Mouse (Mus musculus) thymus, adult 2 months (tissue): ENCODE measurements around the gene Snap47. TPM values are rescaled to one million over a fixed set of nuclear protein-coding genes. Genes with fewer than 3 reads are reported as not detected.
"Not testable (repeated sequence)": the region's sequence is repeated elsewhere in the genome, so short reads cannot be mapped to it uniquely, and the experiment has no call there.

Experiments used
- DNase-seq: peaks from one replicate; pipeline ENCODE4 v3.0.0; 2021
- H3K27ac ChIP-seq: fragments of 200-500 bp; 2 replicates; pipeline ENCODE4 v1.5.1; 2012; ENCODE audit warnings: low read length, control low read depth; ENCODE audit not compliant: control insufficient read depth, insufficient read depth
- H3K27me3 ChIP-seq: fragments of 200-500 bp; 2 replicates; pipeline ENCODE4 v1.6.1; 2012; ENCODE audit warnings: mild to moderate bottlenecking, low read length, moderate library complexity, mixed read lengths; ENCODE audit not compliant: control insufficient read depth, insufficient read depth
- H3K36me3 ChIP-seq: fragments of 200-500 bp; 2 replicates; pipeline ENCODE4 v1.6.1; 2012; ENCODE audit warnings: mild to moderate bottlenecking, low read length, moderate library complexity; ENCODE audit not compliant: control insufficient read depth, insufficient read depth
- H3K4me1 ChIP-seq: fragments of 200-500 bp; replicated peaks from 2 replicates; pipeline ENCODE4 v1.6.1; 2012; ENCODE audit warnings: low read length; ENCODE audit not compliant: control insufficient read depth, insufficient read depth
- H3K4me3 ChIP-seq: fragments of 200-500 bp; 2 replicates; pipeline ENCODE4 v1.5.1; 2012; ENCODE audit warnings: mild to moderate bottlenecking, low read length, control low read depth, moderate library complexity; ENCODE audit not compliant: control insufficient read depth, insufficient read depth
- CTCF ChIP-seq: fragments of 200-500 bp; IDR thresholded peaks from 2 replicates; pipeline ENCODE4 v1.5.1; 2012; ENCODE audit warnings: mild to moderate bottlenecking, control low read depth, low read length, moderate library complexity, borderline replicate concordance; ENCODE audit not compliant: control insufficient read depth, poor library complexity, insufficient read depth; ENCODE audit errors: extremely low read depth
- POLR2A ChIP-seq: fragments of 200-500 bp; IDR thresholded peaks from 2 replicates; pipeline ENCODE4 v1.6.1; 2012; ENCODE audit warnings: mild to moderate bottlenecking, low read length, control low read depth, moderate library complexity; ENCODE audit not compliant: control insufficient read depth, poor library complexity, insufficient read depth; ENCODE audit errors: extremely low read depth
- WGBS: fragments of 180-500 bp; shearing (Covaris S2); methylation state at CpG from one replicate; pipeline ENCODE4 v1.1.7; 2018; 5-methylcytosine and 5-hydroxymethylcytosine counted together
- polyA plus RNA-seq: library from polyadenylated mRNA; depleted of rRNA; stranded (reverse); fragments of >200 nt; gene quantifications from 2 replicates; pipeline ENCODE4 v1.2.3, GENCODE M21; 2012

Snap47 gene
- polyA plus RNA-seq, 1 experiment = 36.8 TPM

DNA sequence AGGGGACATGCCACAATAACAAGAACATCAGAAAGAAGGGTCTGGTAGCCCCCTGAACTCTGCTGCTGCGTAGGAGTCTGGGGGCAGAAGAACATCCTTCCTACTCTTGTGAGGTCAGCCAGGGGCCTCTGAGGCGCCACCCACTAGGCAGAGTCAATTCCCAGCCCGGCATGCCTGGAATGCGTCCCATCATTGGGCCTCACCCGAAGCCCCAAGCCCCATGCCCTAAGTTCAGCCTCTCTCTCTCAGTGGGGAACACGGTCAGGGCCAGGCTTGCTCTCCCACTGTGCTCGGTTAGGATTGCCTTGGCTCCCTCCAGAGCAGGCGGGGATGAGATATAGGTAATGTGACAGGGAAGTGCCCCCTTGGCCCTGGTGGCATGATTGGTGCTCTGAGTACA lies 65.9 kb downstream of the Snap47 start:
- H3K27me3 ChIP-seq = no peaks in the 10 kb centered on the region
- peaks cover 40% of the 10 kb centered on the region for H3K4me1 ChIP-seq
- DNase-seq = no peak
- H3K4me3 ChIP-seq = no peak overlapping the region
- TF ChIP-seq CTCF = no peak
- TF ChIP-seq POLR2A = no peak
- WGBS = 72% methylated on average over 8 of the region's 8 CpGs
- no peaks in the 10 kb centered on the region for H3K36me3 ChIP-seq
- H3K27ac ChIP-seq = no peak overlapping the region

DNA sequence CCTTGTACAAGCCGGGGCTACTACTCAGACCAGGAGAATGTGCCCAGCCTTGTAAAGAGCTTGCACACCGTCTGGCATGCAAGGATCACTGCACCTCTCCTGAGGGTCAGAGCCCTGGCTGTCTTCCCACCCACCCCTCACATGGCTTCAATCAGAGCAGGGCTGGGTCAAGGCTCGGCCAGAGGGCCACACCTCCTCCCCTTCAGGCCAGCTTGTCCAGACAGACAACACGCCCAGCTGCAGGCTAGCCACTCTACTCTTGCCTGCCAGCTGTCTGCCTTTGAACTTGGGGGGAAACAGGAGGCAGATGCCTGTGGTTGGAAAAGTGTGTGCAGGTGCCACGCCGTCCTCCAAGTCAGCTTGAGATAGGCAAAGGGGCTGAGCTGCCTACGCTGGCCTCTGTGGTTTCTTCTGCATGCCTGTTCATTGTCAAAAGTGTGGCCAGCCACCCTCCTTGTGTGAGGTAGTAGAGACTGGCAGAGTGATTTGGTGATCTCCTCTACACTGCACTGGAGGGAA lies 66.5 kb downstream of the Snap47 start:
- DNase-seq = peak; percentile 71

DNA sequence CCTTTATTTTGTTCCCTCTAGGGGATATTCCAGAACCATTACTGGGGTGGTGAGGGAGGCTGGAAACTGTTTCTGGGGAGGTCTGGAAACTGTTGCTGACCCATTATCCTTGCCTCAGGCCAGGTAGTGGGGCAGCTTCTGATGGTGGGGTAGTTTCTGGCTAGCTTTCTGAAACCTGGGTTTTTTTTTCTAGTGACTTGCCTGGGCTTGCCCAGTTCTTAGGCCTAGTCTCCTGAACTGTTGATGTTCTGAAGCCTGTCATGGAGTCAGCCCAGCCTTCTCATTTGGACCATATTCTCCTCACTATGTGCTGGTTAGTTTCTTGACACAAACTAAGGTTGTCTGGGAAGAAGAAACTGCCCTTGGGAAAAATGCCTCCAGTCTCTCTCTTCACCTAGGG lies 71.4 kb downstream of the Snap47 start:
- no peak for TF ChIP-seq POLR2A
- Histone ChIP-seq H3K27me3 (no peaks in the 10 kb centered on the region), H3K4me3 (no peak overlapping the region), H3K27ac (no peak overlapping the region), H3K36me3 (no peaks in the 10 kb centered on the region), H3K4me1 (peaks cover 12% of the 10 kb centered on the region)
- DNase-seq = no peak

More for the DNA sequence above, 66.5 kb downstream of the Snap47 start:
- 0 out of 2 replicates have a peak, but pooled peaks have one; percentile 31 for TF ChIP-seq CTCF
- TF ChIP-seq POLR2A = no peak
- Histone ChIP-seq H3K36me3 (no peaks in the 10 kb centered on the region), H3K4me3 (no peak overlapping the region), H3K27ac (no peak overlapping the region), H3K4me1 (peaks cover 35% of the 10 kb centered on the region), H3K27me3 (no peaks in the 10 kb centered on the region)
- 2% methylated on average over 7 of the region's 7 CpGs for WGBS

DNA sequence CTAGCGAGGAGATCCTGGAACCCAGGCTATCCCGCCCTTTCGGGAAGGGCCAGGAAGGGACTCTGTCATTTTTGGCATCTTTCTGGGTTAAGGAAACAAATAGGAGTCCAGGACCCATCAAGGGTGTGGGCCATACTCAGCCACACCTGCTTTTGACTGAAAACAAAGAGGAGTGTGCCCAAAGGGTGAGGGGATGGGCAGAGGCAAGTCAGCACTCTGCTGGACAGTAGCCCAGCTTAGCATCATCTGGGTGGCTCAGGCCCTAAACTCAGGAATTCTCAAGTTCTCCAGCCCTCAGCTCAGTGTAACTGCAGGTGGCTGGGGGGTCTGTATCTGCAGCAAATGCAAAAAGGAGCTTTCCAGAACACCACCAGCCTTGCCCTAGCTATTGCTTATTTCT lies 73.0 kb downstream of the Snap47 start:
- DNase-seq = no peak
- Histone ChIP-seq H3K4me1 (no peaks in the 10 kb centered on the region), H3K4me3 (no peak overlapping the region), H3K36me3 (no peaks in the 10 kb centered on the region), H3K27ac (no peak overlapping the region), H3K27me3 (no peaks in the 10 kb centered on the region)
- WGBS = 96% methylated on average over 3 of the region's 3 CpGs
- TF ChIP-seq POLR2A = no peak
- no peak for TF ChIP-seq CTCF

DNA sequence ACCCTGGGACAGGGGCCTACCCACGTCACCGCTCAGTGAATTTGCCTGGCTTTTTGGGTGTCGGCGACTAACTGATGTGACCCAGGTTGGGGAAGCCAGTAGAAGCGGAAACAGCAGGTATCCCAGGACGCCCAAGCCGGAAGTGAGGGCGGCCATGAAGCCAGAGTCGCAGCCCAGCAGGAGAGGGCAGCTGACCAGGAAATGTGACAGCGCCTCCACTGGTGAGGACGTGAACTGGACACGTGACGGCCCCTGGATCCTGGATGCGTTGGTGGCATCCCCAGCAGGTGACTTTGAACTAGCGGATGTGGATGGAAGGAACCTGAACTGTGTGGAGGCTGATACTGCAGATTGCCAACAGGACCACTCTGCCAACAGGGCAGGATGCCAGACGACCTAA lies 75.5 kb downstream of the Snap47 start, which contains the start of gene Prss38:
Gene Prss38 (minus strand): TSS at position 183 of the 400 bp plus-strand sequence.
- Histone ChIP-seq H3K27me3 (no peaks in the 10 kb centered on the region), H3K4me3 (no peak within 1 kb of the TSS), H3K4me1 (no peaks in the 10 kb centered on the region), H3K36me3 (no peaks in the 10 kb centered on the region), H3K27ac (no peak within 1 kb of the TSS)
- TF ChIP-seq POLR2A (no peak), CTCF (no peak)
- 95% methylated on average over 16 of the region's 16 CpGs for WGBS
- no peak for DNase-seq

GRCm38 (mm10) chr11:59369848-59370247 lies 81.1 kb downstream of the Snap47 start:
- 44% methylated on average over 11 of the region's 11 CpGs for WGBS
- no peak for TF ChIP-seq CTCF
- no peak for TF ChIP-seq POLR2A
- no peaks in the 10 kb centered on the region for H3K27me3 ChIP-seq
- DNase-seq = no peak
- no peaks in the 10 kb centered on the region for H3K36me3 ChIP-seq
- H3K27ac ChIP-seq = no peak overlapping the region
- peaks cover 2% of the 10 kb centered on the region; the same call in 1 of the 2 replicates for H3K4me1 ChIP-seq
- no peak overlapping the region for H3K4me3 ChIP-seq

GRCm38 (mm10) chr11:59367955-59368354 lies 83.0 kb downstream of the Snap47 start:
- DNase-seq, H3K4me3 ChIP-seq, H3K27me3 ChIP-seq, H3K4me1 ChIP-seq, H3K27ac ChIP-seq, H3K36me3 ChIP-seq: not testable (repeated sequence)
- 97% methylated on average over 4 of the region's 4 CpGs for WGBS
